ENCODE assay signal across 12 mouse cellular contexts in genomic region chr15:31343602-31344001, GRCm38 (mm10). TPM values are rescaled to one million over a fixed set of nuclear protein-coding genes. Genes with fewer than 3 reads are reported as not detected.
DNase-seq lines count a peak whose midpoint lies in the region; ATAC-seq and TF ChIP-seq lines count a peak whose summit lies in the region.
"Had no signal": no experiment of that assay in that cellular context is flagged by ENCODE, and none has a peak within 500 bp of the region (broad histone marks: within the 10 kb centered on the region; RNA-seq: fewer than 3 reads in every experiment).

No protein-coding gene starts in this region.

- H3K27me3 ChIP-seq in lung, embryonic 14.5 days (ENCODE audit: insufficient read depth, low read length) = no peaks in the 10 kb centered on the region
- H3K27me3 ChIP-seq in liver, embryonic 14.5 days (ENCODE audit: control insufficient read depth, insufficient read depth, low read length) = no peaks in the 10 kb centered on the region
- H3K27me3 ChIP-seq in stomach, embryonic 15.5 days (replicated peaks) = no peaks in the 10 kb centered on the region
- H3K27me3 ChIP-seq: embryonic facial prominence, embryonic 12.5 days had no signal

- no peak for TF ChIP-seq EP300 in liver, embryonic 14.5 days (IDR thresholded peaks at IDR 0.05; ENCODE audit: low read depth)

- no peak overlapping the region for H3K9ac ChIP-seq in lung, embryonic 14.5 days
- H3K9ac ChIP-seq in liver, embryonic 14.5 days (replicated peaks) = no peak overlapping the region
- no peak overlapping the region for H3K9ac ChIP-seq in stomach, embryonic 15.5 days
- H3K9ac ChIP-seq: embryonic facial prominence, embryonic 12.5 days had no signal

- 18% methylated on average over 6 of the region's 6 CpGs for WGBS in lung, embryonic 14.5 days
- 41% methylated on average over 6 of the region's 6 CpGs for WGBS in liver, embryonic 14.5 days (ENCODE audit: insufficient replicate concordance)
- 22% methylated on average over 6 of the region's 6 CpGs for WGBS in stomach, embryonic 15.5 days

- no peaks in the 10 kb centered on the region for H3K9me3 ChIP-seq in lung, embryonic 14.5 days (ENCODE audit: low read depth, low read length)
- H3K9me3 ChIP-seq in liver, embryonic 14.5 days (ENCODE audit: control insufficient read depth, low read length) = no peaks in the 10 kb centered on the region
- no peaks in the 10 kb centered on the region for H3K9me3 ChIP-seq in stomach, embryonic 15.5 days
- H3K9me3 ChIP-seq: embryonic facial prominence, embryonic 12.5 days; hindbrain, embryonic 10.5 days had no signal

- H3K27ac ChIP-seq in lung, embryonic 14.5 days (ENCODE audit: low read depth) = peak overlapping the region; percentile 82
- H3K27ac ChIP-seq in liver, embryonic 14.5 days = no peak overlapping the region
- peak overlapping the region; percentile 44; the same call in 1 of the 2 replicates for H3K27ac ChIP-seq in stomach, embryonic 15.5 days
- H3K27ac ChIP-seq: embryonic facial prominence, embryonic 12.5 days; hindbrain, embryonic 10.5 days had no signal

- H3K36me3 ChIP-seq in lung, embryonic 14.5 days (ENCODE audit: insufficient read depth) = no peaks in the 10 kb centered on the region
- H3K36me3 ChIP-seq in liver, embryonic 14.5 days (replicated peaks; ENCODE audit: control insufficient read depth, insufficient read depth, low read depth) = no peaks in the 10 kb centered on the region
- no peaks in the 10 kb centered on the region for H3K36me3 ChIP-seq in stomach, embryonic 15.5 days
- H3K36me3 ChIP-seq: embryonic facial prominence, embryonic 12.5 days; hindbrain, embryonic 10.5 days had no signal

- peak; percentile 34 for DNase-seq in embryo, embryonic 10.5 days (ENCODE audit: low spot score)
- no peak for DNase-seq in embryo, embryonic 11 days
- peak; percentile 57 for DNase-seq in lung, embryonic 14.5 days
- DNase-seq in lung, postnatal 25 days (ENCODE audit: low spot score) = no peak
- DNase-seq in liver, embryonic 14.5 days (ENCODE audit: low read depth in 3 of 3, low spot score in 3 of 3) = peak in 1 of 3 experiments; percentile 20
- DNase-seq in thymus, postnatal 0 days (ENCODE audit: low spot score) = no peak
- DNase-seq in right cerebral cortex, postnatal 4 days = no peak
- DNase-seq: gastrocnemius, postnatal 10 days; layer of hippocampus, adult 9-11 months had no signal

- peak overlapping the region; percentile 20; the same call in 1 of the 2 replicates for H3K4me2 ChIP-seq in lung, embryonic 14.5 days
- no peak overlapping the region for H3K4me2 ChIP-seq in liver, embryonic 14.5 days (ENCODE audit: low read depth)
- H3K4me2 ChIP-seq in stomach, embryonic 15.5 days = peak overlapping the region; percentile 3; the same call in 1 of the 2 replicates
- H3K4me2 ChIP-seq: embryonic facial prominence, embryonic 12.5 days had no signal

- H3K4me3 ChIP-seq in lung, embryonic 14.5 days (ENCODE audit: low read depth, low read length) = no peak overlapping the region
- no peak overlapping the region for H3K4me3 ChIP-seq in liver, embryonic 14.5 days (ENCODE audit: insufficient read depth in 1 of 2, low read depth in 2 of 2, low read length in 2 of 2)
- no peak overlapping the region for H3K4me3 ChIP-seq in stomach, embryonic 15.5 days (replicated peaks)
- H3K4me3 ChIP-seq: embryonic facial prominence, embryonic 12.5 days; hindbrain, embryonic 10.5 days had no signal

- peak; percentile 79 for ATAC-seq in lung, embryonic 14.5 days (ENCODE audit: insufficient read depth)
- peak; percentile 69 for ATAC-seq in liver, embryonic 14.5 days (ENCODE audit: insufficient read depth)
- peak; percentile 79 for ATAC-seq in stomach, embryonic 15.5 days (ENCODE audit: insufficient read depth, low FRiP score, low read depth)

- TF ChIP-seq CTCF in lung, embryonic 14.5 days (IDR thresholded peaks at IDR 0.05; ENCODE audit: low read depth) = no peak
- TF ChIP-seq CTCF in liver, embryonic 14.5 days (IDR thresholded peaks at IDR 0.05; ENCODE audit: low read depth) = no peak

- H3K4me1 ChIP-seq in lung, embryonic 14.5 days (ENCODE audit: insufficient read depth) = peaks cover 17% of the 10 kb centered on the region
- peaks cover 0 to 6% of the 10 kb centered on the region in 2 experiments; a peak in 1 of 4 replicates for H3K4me1 ChIP-seq in liver, embryonic 14.5 days (replicated peaks; ENCODE audit: control insufficient read depth in 2 of 2, insufficient read depth in 2 of 2, low read length in 1 of 2)
- H3K4me1 ChIP-seq in stomach, embryonic 15.5 days = peaks cover 5% of the 10 kb centered on the region; the same call in 1 of the 2 replicates
- H3K4me1 ChIP-seq: embryonic facial prominence, embryonic 12.5 days had no signal

RNA-seq across cellular contexts. Expression of gene Ankrd33b, which starts 23.9 kb away (rescaled TPM):
- polyA plus RNA-seq in lung, embryonic 14.5 days (2014; fragmentation: Nextera tagmentation; extraction: Ambion mirVana) = 3.0 and 3.7 TPM in 2 replicates
- polyA plus RNA-seq in liver, embryonic 14.5 days (2012; rRNA removed) = 0.19 and 0.24 TPM in 2 replicates
- polyA plus RNA-seq in liver, embryonic 14.5 days (2014; fragmentation: Nextera tagmentation; extraction: Ambion mirVana) = 0.27 and 0.43 TPM in 2 replicates
- polyA plus RNA-seq in stomach, embryonic 15.5 days (2015; fragmentation: Nextera tagmentation; extraction: Ambion mirVana) = 0.52 and 0.87 TPM in 2 replicates
- polyA plus RNA-seq in thymus, postnatal 0 days (2015; fragmentation: Nextera tagmentation; extraction: Ambion mirVana) = 10.8 and 11.2 TPM in 2 replicates

Comparison
In these comparisons a context has a peak if more than half of its experiments do, and no peak if none do; other contexts are left out.
1. DNase-seq: peak in embryo, embryonic 10.5 days (single experiment) and lung, embryonic 14.5 days (single experiment); none in embryo, embryonic 11 days (single experiment), lung, postnatal 25 days (single experiment), thymus, postnatal 0 days (single experiment) and right cerebral cortex, postnatal 4 days (single experiment).
2. Peak in every context shown above with its lines, with median percentiles within 50 percentile points of each other: ATAC-seq.